Mouse (Mus musculus): ENCODE measurements around the gene Rnf34.

Gene Rnf34

GRCm38 (mm10) chr5:122873573-122873972 lies 23.7 kb downstream of the Rnf34 start:
- peak; percentile 65 to 78 for DNase-seq

GRCm38 (mm10) chr5:122874359-122874758 lies 24.5 kb downstream of the Rnf34 start:
- DNase-seq, result no peak

DNA sequence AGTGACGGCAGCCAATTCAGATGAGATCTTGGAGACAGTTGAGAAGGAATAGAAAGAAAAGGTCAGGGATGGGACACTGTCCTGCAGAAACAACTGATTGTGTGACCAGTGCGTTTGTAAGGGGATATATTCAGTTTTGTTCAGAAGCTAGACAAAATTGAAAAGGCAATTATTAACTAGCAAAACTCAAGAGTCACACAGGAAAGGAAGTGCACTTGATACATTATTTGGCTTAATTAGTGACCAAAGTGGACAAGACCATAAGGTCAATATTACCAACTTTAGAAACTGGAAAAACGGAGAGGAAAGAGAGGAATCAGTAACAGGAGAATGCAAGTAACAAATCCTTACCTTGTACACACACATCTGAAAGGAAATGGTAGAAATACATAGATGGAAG lies 26.8 kb downstream of the Rnf34 start:
- DNase-seq, result no peak

DNA sequence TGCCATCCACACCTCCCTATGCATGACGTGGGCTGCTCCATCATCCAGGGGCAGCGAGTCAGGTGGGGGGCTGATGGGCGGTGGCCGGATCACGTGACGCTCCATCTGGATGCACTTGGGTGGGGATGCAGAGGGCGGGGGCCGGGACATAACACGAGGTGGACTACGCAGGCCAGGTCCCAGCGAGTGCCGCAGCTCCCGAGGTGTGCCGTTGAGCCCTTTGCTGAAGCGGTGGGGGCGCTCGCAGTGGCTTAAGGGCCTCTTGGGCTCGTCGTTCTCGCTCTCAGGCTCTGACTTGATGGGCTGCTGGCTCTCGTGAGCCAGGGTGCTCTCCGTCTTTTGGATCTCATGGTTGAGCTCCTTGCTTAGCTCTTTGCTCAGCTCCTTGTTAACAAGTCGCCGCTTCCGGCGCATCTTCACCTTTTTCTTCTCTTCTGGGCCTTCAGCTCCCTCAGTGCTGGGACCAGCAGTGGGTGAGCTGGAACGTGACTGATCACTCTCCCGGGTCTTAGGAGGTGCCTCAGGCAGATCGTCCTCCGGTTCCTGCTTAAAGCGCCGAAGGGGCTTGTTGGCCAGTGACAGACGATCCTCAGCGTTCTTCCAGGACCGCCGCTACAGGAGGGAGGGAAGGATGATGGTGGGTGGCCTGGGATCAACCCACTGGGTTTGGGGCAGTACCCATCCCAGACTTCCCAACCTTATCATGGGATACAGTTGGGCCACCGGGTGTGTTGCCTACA lies 30.6 kb downstream of the Rnf34 start:
- no peak for DNase-seq

- peak; percentile 75 to 78 for DNase-seq
Measured at GRCm38 (mm10) chr5:122881313-122881712, 31.5 kb downstream of the Rnf34 start.

DNA sequence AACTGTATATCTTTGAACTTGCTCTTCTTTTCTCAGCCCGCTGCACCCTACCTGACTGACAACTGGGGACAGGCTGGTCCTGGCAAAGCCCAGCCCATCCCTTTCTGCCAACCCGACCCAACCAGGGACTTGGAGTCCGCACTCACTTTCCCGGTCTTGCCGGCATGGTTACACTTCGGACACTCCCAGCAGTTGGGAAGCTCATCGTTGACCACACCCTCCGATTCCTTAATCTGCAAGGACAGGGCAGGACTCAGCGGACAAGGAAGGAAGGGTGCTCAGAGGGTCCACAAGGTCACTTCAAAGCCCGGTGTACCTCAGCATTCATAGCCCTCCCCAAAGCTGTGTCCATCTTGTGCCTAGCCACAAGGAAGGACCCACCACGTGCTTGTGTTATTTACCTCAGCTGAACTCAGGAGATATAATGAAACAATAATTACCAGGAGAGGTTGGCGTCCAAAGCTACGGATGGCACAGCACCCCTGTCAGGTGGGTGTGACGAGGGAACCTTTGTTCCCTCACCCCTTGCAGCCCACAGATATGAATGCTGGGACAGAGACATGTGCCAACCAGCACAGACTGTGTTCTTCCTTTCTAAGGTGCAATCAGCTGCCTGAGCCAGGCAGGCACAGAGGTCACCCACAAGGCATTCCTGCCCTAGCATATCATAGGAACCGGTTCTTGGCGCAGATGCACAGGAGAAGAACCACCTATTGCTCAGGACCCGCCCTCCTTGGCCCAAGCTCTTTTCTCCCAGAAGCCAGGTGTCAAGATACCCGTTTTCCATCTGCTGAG lies 32.6 kb downstream of the Rnf34 start:
- DNase-seq, result peak; percentile 54 to 67

- DNase-seq, result no peak
Measured at GRCm38 (mm10) chr5:122883237-122883636, 33.4 kb downstream of the Rnf34 start.

DNA sequence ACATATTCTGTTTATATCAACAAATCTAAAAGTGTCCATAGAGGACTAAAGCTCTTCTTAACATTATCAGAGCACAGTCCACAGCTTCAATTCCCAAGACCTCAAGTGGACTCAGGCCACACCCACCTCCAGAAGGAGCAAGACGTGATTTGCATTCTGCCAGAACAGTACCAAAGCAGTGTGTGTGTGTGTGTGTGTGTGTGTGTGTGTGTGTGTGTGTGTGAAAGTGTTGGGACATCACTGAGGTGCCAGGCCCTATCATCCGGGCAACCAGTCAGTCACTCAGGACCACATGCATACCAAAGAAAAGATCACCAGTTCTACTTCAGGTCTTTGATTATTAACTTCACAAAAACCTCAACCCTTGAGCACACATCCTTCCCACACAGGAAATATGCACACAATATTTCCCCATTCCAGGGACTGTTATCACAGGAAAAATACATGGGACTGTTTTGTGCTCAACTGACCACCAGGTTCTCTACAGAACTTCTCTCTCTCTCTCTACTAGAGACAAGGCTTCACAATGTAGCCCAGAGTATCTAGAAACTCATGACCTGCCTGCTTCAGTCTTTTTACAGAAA lies 33.9 kb downstream of the Rnf34 start:
- no peak for DNase-seq

- DNase-seq, result no peak
Measured at GRCm38 (mm10) chr5:122884594-122885348, 34.9 kb downstream of the Rnf34 start.

DNA sequence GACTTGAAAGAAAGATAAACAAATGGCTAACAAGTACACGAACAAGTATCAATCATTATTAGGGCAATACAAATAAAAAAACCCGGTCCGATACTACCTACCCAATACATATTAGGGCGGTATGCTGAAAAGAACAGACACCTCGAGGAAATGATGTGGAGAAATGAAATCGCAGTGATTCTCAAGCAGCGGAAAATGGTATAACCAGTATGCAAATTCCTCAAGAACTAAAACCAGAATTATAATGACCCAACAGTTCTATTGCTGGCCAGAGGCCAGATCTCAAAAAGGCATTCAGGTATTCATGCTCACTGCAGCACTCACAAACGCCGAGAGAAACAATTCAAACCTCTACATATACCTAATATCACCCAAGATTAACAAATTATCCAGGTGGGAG lies 37.2 kb downstream of the Rnf34 start:
- DNase-seq, result no peak

DNA sequence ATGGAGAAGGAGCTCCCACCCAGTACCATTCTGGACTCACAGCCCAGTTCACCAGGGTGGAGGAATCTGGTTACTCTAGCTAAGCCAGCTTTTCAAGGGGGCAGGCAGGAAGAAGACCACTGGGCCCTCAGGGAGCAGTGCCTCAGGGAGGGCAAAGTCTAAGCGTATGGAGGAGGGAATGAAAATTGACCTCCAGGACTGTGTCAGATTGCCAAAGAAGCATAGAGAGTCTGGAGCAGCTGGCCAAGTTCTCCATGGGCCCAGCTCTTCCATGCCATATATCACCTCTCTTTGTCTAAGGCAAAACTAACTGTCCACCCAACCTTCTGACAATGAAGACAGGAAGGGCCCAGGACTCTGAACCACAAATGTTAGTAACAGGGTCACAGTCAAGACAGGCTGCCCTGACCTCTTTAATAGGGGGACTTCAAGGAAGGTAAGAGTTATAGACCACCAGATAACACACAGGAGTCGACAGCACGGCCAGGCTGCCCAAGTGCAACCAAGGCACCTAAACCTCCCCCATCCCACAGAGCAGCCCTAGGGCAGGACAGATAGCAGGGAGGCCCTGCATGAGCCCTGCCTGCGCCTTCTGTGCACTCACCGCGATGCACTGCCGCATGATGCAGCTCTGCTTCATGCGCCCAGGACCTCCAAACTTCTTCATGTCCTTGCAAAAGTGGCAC lies 38.2 kb downstream of the Rnf34 start:
- DNase-seq, result no peak

- DNase-seq, result peak; percentile 50 to 55
Measured at GRCm38 (mm10) chr5:122888612-122889214, 38.9 kb downstream of the Rnf34 start.

DNA sequence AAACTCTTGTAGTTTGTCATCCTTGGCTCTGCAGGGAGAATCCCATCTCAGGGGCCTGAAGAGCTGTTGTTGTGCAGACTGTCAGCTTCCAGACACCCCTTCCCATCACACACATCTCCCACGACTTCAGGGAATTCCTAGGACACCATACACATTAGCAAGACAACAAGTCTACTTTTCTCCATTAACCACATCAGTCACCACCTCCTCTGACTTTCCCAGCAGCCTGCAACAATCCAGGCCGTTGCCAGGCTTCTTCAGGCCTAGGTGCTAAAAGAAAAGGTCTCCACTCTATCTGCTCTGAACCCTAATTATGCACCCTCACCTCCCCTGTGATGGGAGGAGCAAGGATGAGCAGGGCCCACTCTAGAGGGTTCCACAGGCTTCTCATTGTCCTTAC lies 40.5 kb downstream of the Rnf34 start:
- DNase-seq, result no peak

- DNase-seq, result no peak
Measured at GRCm38 (mm10) chr5:122893270-122893669, 43.4 kb downstream of the Rnf34 start.

DNA sequence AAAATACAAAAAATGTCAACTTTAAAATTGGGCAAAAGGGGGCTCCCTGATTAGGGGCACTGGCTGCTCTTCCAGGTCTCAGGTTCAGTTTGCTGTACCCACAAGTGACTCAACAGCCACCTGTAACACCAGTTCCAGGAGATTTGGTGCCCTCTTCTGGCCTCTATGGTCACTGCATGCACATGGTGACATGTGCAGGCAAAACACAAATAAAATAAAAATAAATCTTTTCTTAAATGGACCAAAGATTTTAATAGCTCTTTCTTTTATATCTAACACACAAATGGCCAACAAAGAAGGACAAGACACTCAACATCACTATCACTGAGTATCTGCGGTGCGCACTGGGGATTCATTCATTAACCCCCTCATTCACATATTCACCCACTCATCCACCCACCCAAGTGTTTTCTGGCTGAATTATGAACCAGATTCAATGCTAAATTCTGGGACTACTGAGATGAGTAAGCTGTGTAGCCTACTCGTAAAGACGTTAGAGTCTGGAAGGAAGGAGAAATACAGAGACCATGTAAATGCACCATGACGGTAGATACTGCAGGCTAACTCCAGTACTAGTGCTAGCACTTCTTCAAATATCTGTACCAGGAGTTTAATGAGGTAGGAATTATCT lies 44.3 kb downstream of the Rnf34 start:
- peak; percentile 71 to 72 for DNase-seq

GRCm38 (mm10) chr5:122894821-122895220 lies 45.0 kb downstream of the Rnf34 start:
- DNase-seq, result no peak

DNA sequence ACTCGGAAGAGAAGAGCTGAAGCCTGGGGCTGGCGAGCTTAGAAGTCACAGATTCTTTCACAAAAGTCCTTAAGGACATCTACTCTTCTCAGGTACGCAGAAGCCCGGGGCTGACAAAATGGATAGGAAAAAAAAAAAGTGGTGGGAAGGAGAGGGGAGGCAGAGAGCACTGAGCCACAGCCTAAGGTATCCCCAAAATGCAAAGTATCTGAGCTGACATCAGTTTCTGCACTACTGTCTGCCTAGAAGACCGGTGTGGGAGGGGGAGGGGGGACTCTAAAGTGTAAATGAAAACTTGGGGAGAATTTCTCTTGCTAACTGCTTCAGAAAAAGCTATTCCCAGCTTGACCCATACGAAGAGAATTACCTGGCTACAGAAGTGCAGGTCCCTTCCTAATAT lies 48.3 kb downstream of the Rnf34 start:
- DNase-seq, result no peak

DNA sequence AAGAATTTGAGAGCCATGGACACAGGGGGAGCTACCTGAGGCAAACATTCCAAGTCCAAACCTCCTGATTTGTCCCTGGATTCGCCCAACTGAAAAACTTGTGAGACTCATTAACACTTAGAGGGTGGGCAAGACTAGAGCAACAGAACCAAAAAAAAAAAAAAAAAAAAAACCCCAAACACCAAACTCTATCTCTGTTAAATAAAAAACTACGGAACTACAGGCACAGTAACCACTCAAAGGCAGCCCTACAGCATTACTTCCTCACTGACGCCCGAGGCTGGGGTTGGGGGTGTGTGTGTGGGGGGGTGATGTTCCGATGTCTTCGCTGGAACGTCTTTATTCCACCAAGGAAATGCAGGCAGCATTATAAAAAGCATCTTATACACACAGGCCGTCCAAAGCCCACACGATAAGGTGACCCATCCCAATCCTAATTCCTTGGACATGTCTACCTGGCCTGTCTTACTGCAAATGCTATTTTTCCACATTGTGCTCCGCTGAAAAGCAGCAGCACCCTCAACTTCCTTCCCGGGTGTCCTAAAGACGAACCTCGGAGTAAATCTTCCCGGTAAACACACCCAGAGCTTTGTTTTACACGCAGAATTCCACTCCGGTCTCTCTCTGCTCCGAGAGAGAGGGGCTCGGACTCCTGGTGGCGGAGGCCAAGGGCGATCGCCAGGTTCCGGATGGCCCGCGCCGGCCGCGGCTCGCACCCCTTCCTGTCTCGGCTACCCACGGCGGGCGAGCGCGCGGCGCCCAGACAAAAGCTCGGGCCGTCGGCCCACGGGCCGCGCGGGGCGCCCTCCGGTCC lies 49.3 kb downstream of the Rnf34 start:
- peak in 1 of 2 experiments; percentile 48 for DNase-seq

- DNase-seq, result peak; percentile 89 to 93
Measured at GRCm38 (mm10) chr5:122899777-122900557, 50.1 kb downstream of the Rnf34 start.

Measured in cerebellum, adult 18-20 months (tissue).